Mouse (Mus musculus): ENCODE measurements around the gene Rgs9. TPM values are rescaled to one million over a fixed set of nuclear protein-coding genes. Genes with fewer than 3 reads are reported as not detected.

The Rgs9 gene
- polyA plus RNA-seq, 1 experiment from 2014 or later, result 0.07 TPM

DNA sequence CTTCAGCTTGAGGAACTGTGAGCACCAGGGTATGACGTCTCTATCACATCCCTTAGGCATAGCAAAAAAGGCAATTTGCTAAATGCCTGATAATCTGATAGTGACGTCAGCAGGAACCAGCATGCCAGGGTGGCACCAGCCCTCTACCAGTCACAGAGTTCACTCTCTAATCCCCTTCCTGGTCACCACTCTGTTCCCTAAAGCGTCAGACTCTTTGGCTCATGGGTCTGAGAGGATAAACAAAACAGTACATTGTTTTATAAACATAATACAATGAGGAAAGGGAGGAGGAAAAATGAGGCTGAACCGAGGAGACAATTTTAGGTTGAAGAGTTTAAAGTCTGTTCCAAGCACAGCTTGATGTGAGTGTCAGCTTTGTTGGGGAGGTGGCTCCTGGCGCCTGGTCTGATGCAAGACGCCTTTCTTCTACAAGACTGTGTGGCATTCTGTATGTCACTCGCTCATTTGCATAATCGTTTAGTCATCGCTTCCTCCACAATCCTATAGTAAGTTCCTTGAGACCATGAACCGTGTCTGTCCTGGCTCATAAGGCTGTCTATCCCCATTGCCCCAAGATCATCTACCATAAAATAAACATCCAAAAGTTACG, 33.7 kb downstream of the Rgs9 start:
- ATAC-seq (ENCODE audit: low read depth) (no peak), DNase-seq (no peak)
- Histone ChIP-seq H3K36me3 (no peaks in the 10 kb centered on the region), H3K27ac (no peak overlapping the region), H3K4me3 (replicated peaks) (no peak overlapping the region), H3K9ac (no peak overlapping the region), H3K27me3 (no peaks in the 10 kb centered on the region), H3K4me2 (no peak overlapping the region), H3K9me3 (replicated peaks) (peaks cover 5% of the 10 kb centered on the region; the same call in 1 of the 2 replicates), H3K4me1 (replicated peaks) (no peaks in the 10 kb centered on the region)
- WGBS (ENCODE audit: insufficient replicate concordance), result 59% methylated on average over 11 of the region's 11 CpGs

DNA sequence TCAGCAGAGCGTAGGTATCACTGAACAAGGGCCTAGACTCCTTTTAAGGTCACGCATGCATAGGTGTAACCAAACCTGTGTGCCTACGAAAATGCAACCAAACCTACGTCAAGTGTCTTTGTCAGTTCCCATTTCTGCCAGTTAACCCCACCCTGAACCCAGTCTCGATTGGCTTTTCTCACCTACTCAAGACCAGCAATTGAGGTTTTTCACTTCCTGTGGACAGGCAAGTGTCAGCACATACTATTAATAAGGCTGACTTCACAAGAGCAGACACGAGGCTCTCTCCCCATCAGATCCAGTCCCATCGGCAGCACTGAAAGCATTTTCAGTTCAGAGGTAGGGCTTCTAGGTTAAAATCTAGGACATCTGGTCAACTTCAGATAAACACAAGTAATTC, 37.4 kb downstream of the Rgs9 start:
- no peaks in the 10 kb centered on the region for H3K36me3 ChIP-seq
- ATAC-seq (ENCODE audit: low read depth) (no peak), DNase-seq (no peak)
- H3K9me3 ChIP-seq (replicated peaks), result peaks cover 5% of the 10 kb centered on the region; the same call in 1 of the 2 replicates
- H3K4me2 ChIP-seq, result no peak overlapping the region
- no peak overlapping the region for H3K27ac ChIP-seq
- no peak overlapping the region for H3K9ac ChIP-seq
- no peak overlapping the region for H3K4me3 ChIP-seq (replicated peaks)
- WGBS (ENCODE audit: insufficient replicate concordance), result 48% methylated on average over 7 of the region's 7 CpGs
- no peaks in the 10 kb centered on the region for H3K4me1 ChIP-seq (replicated peaks)
- no peaks in the 10 kb centered on the region for H3K27me3 ChIP-seq

DNA sequence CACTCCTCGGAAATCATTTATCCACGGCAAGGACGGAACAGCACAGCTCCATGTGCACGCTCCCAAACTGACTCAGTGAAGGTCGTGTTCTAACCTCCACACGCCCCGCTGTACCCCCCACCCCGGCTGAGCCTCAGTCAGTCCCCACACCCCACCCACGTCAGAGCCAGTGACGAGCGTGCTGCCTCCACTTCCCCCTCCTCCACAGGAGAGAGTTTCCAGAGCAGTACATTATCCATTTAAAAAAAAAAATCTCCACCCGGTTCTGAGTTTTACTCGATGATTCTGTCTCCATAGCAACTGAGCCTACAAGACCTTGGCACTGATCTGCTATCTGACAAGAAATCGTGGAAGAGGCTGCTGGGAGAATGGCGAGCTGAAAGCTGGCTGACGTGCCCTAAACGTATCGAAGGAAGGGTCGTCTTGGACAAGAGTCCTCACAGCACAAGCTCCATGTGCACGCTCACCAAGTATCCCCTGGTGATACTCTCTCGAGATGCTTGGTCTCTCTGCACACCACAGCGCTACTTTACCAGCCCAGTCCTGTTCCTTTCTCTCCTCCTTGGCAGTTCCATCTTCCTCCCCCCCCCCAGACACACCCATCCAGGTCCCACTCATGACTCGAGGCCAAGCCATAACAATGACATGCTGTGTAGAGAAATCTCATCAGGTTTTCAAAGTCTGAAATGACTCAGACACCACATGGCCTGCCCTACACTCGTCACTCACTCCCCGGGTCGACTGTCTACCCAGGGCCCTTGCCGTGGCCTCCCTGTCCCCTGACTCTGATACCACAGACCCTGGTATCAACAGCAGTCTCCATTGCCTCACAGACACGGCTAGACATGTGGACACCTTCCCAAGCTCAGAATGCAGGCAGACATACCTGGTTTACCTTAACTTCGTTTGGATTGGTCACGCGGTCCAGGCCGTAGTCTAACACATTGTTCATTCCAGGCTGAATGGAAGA, 38.7 kb downstream of the Rgs9 start:
- DNase-seq (no peak), ATAC-seq (ENCODE audit: low read depth) (no peak)
- no peak overlapping the region for H3K4me3 ChIP-seq (replicated peaks)
- H3K27me3 ChIP-seq, result no peaks in the 10 kb centered on the region
- WGBS (ENCODE audit: insufficient replicate concordance), result 75% methylated on average over 32 of the region's 32 CpGs
- no peak overlapping the region for H3K4me2 ChIP-seq
- H3K9me3 ChIP-seq (replicated peaks), result peaks cover 5% of the 10 kb centered on the region; the same call in 1 of the 2 replicates
- H3K36me3 ChIP-seq, result no peaks in the 10 kb centered on the region
- no peak overlapping the region for H3K27ac ChIP-seq
- no peak overlapping the region for H3K9ac ChIP-seq
- H3K4me1 ChIP-seq (replicated peaks), result no peaks in the 10 kb centered on the region

DNA sequence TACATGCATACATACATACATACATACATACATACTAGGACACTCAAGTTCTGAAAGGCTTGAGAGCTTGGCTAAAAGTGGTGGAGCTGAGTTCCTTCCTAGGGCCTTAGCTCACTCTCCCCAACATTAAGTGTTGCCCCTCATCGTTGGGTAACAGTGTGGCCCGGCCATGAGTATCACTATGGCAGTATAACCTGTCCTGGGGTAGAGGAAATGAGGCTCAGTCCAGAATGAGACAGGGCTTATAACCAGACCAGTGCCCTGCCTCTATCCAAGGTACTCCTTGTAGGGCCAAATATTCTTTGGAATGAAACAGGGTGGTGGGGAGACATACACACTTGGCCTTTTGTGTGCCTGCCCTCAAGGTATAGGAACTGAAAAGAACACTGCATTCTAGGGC, 40.1 kb downstream of the Rgs9 start:
- no peak for ATAC-seq (ENCODE audit: low read depth)
- H3K4me1 ChIP-seq (replicated peaks), result no peaks in the 10 kb centered on the region
- H3K9me3 ChIP-seq (replicated peaks), result peaks cover 5% of the 10 kb centered on the region; the same call in 1 of the 2 replicates
- H3K4me3 ChIP-seq (replicated peaks), result no peak overlapping the region
- H3K4me2 ChIP-seq, result no peak overlapping the region
- no peaks in the 10 kb centered on the region for H3K27me3 ChIP-seq
- H3K36me3 ChIP-seq, result no peaks in the 10 kb centered on the region
- WGBS (ENCODE audit: insufficient replicate concordance), result 72% methylated on average over 2 of the region's 2 CpGs
- DNase-seq, result no peak
- no peak overlapping the region for H3K27ac ChIP-seq
- no peak overlapping the region for H3K9ac ChIP-seq

DNA sequence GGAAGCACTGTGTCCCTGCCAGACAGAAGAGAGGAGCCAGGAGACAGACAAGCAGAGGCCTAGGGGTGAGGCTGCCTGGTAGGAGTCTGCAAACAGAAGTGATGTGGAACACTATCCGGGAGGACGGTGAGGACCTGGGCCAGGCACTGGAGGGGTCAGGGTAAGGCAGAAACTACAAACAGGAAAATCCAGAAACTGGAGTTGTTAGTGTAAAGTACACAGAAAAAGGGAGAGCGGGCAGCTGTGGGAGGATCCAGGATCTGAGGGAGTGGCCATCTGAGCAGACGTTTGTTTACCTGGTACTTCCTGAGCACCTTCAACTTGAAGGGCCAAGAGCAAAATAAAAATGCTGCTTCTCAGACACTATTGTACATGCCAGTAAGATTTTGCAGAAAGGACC, 42.9 kb downstream of the Rgs9 start:
- no peak overlapping the region for H3K4me2 ChIP-seq
- 64% methylated on average over 4 of the region's 4 CpGs for WGBS (ENCODE audit: insufficient replicate concordance)

DNA sequence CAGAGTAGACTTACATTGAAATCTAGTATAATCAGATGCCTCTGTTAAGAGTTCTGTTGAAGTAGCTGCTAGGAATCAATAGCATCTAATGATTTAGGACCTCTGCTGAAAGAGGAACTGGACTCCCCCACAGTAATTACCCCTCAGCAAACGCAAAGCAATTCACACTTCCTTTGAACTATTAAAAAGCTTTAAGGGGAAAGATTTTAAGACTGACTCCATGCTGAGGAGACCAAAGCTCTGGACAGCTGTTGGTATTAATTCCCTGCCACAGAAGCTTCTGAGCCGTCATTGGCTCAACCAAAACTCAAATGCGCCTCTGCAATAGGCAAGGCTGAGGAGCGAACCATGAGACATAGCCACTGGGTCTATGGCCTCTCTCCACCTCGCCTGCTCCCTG, 45.4 kb downstream of the Rgs9 start:
- H3K27ac ChIP-seq, result no peak overlapping the region
- 43% methylated on average over 5 of the region's 5 CpGs for WGBS (ENCODE audit: insufficient replicate concordance)
- ATAC-seq (ENCODE audit: low read depth) (no peak), DNase-seq (no peak)
- H3K4me1 ChIP-seq (replicated peaks), result no peaks in the 10 kb centered on the region
- H3K4me3 ChIP-seq (replicated peaks), result no peak overlapping the region
- H3K9me3 ChIP-seq (replicated peaks), result no peaks in the 10 kb centered on the region
- no peaks in the 10 kb centered on the region for H3K36me3 ChIP-seq
- no peak overlapping the region for H3K9ac ChIP-seq
- H3K27me3 ChIP-seq, result no peaks in the 10 kb centered on the region
- H3K4me2 ChIP-seq, result no peak overlapping the region

More for the DNA sequence above, 42.9 kb downstream of the Rgs9 start:
- ATAC-seq (ENCODE audit: low read depth), result no peak
- Histone ChIP-seq H3K9me3 (replicated peaks) (no peaks in the 10 kb centered on the region), H3K9ac (no peak overlapping the region), H3K4me1 (replicated peaks) (no peaks in the 10 kb centered on the region), H3K36me3 (no peaks in the 10 kb centered on the region), H3K4me3 (replicated peaks) (no peak overlapping the region), H3K27ac (no peak overlapping the region), H3K27me3 (no peaks in the 10 kb centered on the region)
- no peak for DNase-seq

DNA sequence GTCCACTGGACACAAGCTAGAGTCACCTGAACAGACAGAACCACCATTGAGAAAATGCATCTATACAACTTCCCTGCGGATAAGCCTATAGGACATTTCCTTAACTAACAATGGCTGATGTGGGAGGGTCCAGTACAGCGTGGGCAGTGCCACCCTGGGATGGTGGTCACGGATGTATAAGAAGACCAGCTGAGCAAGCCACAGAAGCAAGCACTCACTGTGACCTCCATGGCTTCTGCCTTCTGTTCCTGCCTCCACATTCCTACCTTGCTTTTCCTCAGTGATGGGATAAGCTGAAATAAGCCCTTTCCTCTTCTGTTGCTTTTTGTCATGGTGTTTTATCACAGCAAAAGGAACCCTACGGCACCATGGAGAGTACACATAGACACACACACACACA, 47.4 kb downstream of the Rgs9 start:
- no peak overlapping the region for H3K4me2 ChIP-seq
- no peaks in the 10 kb centered on the region for H3K9me3 ChIP-seq (replicated peaks)
- H3K4me1 ChIP-seq (replicated peaks), result no peaks in the 10 kb centered on the region
- no peaks in the 10 kb centered on the region for H3K36me3 ChIP-seq
- no peak overlapping the region for H3K4me3 ChIP-seq (replicated peaks)
- peaks cover 4% of the 10 kb centered on the region; the same call in 1 of the 2 replicates for H3K27me3 ChIP-seq
- H3K27ac ChIP-seq, result no peak overlapping the region
- no peak for DNase-seq
- ATAC-seq (ENCODE audit: low read depth), result no peak
- no peak overlapping the region for H3K9ac ChIP-seq
- WGBS (ENCODE audit: insufficient replicate concordance), result 77% methylated on average over 4 of the region's 4 CpGs

DNA sequence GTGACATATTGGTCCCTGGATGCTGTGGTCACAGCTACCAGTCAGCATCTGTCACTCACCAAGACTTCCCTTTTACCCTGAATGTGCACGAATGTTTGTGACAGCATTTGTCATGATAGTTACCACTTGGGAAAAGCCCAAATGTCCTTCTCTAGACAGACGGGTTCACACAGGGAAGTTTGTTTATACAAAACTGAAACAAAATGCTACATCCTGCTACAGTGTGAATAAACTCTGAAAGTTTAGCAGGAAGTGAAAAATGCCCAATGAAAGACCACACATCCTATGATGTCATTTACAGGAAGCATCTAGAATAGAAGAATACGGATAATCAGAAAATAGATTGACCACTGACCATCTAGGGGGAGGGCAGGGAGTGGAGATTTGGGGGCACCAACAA, 51.0 kb downstream of the Rgs9 start:
- Histone ChIP-seq H3K9ac (no peak overlapping the region), H3K4me2 (no peak overlapping the region), H3K27me3 (peaks cover 10% of the 10 kb centered on the region), H3K9me3 (replicated peaks) (no peaks in the 10 kb centered on the region), H3K4me1 (replicated peaks) (no peaks in the 10 kb centered on the region), H3K36me3 (no peaks in the 10 kb centered on the region), H3K4me3 (replicated peaks) (no peak overlapping the region), H3K27ac (no peak overlapping the region)
- 19% methylated on average over 3 of the region's 3 CpGs for WGBS (ENCODE audit: insufficient replicate concordance)
- DNase-seq (no peak), ATAC-seq (ENCODE audit: low read depth) (no peak)

DNA sequence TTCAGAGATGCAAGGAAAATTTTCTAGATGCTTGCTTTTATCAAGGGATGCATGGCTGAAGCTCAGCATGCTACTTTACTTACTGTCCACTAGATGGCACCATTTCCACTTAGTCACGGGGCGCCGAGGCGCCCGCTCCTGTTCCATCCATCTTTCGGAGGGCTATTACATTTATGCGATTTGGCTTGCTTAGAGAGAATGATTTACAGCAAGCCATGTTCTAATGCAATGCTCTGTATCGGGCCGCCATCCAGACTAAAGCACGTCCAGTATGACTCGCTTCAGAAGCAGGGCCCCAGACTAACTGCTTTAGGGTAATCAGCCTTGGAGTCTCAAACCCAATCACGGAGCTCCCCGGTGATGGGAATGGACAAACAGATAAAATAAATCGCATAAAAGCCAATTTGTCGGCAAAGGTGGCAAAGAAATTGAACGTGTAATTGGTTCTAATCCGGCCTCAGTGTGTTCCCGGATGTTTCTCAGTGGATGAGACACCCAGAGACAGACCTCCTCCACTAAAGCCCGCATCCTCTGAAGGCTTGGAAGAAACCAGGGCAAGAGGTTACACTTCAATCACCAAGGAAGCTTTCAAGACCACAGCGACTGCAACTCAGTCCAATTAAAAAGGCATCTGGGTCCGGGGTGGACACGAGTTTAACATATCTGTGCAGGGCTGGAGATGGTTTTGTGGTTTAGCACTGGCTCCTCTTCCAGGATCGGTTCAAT, 53.1 kb downstream of the Rgs9 start:
- no peaks in the 10 kb centered on the region for H3K4me1 ChIP-seq (replicated peaks)
- peaks cover 10% of the 10 kb centered on the region for H3K27me3 ChIP-seq
- no peak overlapping the region for H3K27ac ChIP-seq
- ATAC-seq (ENCODE audit: low read depth) (no peak), DNase-seq (no peak)
- no peak overlapping the region for H3K4me3 ChIP-seq (replicated peaks)
- no peaks in the 10 kb centered on the region for H3K36me3 ChIP-seq
- H3K9ac ChIP-seq, result no peak overlapping the region
- H3K9me3 ChIP-seq (replicated peaks), result no peaks in the 10 kb centered on the region
- H3K4me2 ChIP-seq, result no peak overlapping the region
- WGBS (ENCODE audit: insufficient replicate concordance), result 23% methylated on average over 23 of the region's 23 CpGs

DNA sequence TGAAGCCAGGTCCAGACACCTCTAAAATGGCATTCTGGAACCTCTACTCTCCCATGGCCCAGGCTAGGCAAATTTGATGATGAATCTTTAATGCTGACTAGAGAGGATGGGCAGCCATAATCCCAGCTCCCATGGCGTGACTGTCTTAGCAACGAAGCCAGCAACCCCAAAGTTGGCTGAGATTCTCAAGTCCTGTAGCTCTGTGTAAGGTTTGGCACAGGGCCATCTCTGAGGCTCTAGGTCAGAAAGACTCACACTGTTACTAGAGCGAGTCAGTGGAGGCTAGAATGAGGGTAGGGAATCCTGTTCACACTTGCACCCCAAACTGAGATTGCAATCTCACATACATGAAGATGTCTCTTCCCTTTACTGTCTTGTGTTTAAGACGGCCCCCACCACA, 57.8 kb downstream of the Rgs9 start:
- Histone ChIP-seq H3K4me1 (replicated peaks) (no peaks in the 10 kb centered on the region), H3K9me3 (replicated peaks) (no peaks in the 10 kb centered on the region), H3K4me3 (replicated peaks) (no peak overlapping the region), H3K27ac (no peak overlapping the region), H3K36me3 (no peaks in the 10 kb centered on the region), H3K9ac (no peak overlapping the region), H3K27me3 (peaks cover 2% of the 10 kb centered on the region; the same call in 1 of the 2 replicates), H3K4me2 (no peak overlapping the region)
- ATAC-seq (ENCODE audit: low read depth) (no peak), DNase-seq (no peak)
- WGBS (ENCODE audit: insufficient replicate concordance), result 55% methylated on average over 4 of the region's 4 CpGs

DNA sequence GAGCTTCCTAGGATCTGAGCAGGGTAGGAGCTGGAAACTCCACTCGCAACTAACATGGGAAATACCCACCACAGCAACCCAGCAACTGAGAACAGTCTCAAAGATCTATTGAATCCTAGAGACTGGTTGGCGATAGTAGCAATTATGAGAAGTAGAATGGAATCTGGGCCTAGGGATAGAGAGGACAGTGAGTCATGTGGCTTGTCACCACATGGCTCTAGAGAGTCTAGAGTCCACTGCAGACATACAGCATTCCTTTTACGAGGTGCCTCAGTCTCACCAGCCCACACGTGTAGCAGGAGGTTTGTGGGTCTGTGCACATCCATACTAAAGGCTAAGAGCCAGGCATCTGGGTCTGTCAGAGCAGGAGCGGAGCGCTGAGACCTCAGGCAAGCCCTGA, 59.3 kb downstream of the Rgs9 start:
- Histone ChIP-seq H3K27ac (no peak overlapping the region), H3K27me3 (no peaks in the 10 kb centered on the region), H3K36me3 (no peaks in the 10 kb centered on the region), H3K4me1 (replicated peaks) (no peaks in the 10 kb centered on the region), H3K9me3 (replicated peaks) (no peaks in the 10 kb centered on the region), H3K4me3 (replicated peaks) (no peak overlapping the region), H3K4me2 (no peak overlapping the region), H3K9ac (no peak overlapping the region)
- ATAC-seq (ENCODE audit: low read depth) (no peak), DNase-seq (no peak)
- WGBS (ENCODE audit: insufficient replicate concordance), result 65% methylated on average over 6 of the region's 6 CpGs
